ENCODE assay signal across 12 mouse cellular contexts in genomic region chr1:182363683-182364404, GRCm38 (mm10). TPM values are rescaled to one million over a fixed set of nuclear protein-coding genes. Genes with fewer than 3 reads are reported as not detected.
DNase-seq lines count a peak whose midpoint lies in the region; ATAC-seq and TF ChIP-seq lines count a peak whose summit lies in the region.
"Had no signal": no experiment of that assay in that cellular context is flagged by ENCODE, and none has a peak within 500 bp of the region (broad histone marks: within the 10 kb centered on the region; RNA-seq: fewer than 3 reads in every experiment).

No protein-coding gene starts in this region.

- DNase-seq in kidney, postnatal 0 days (ENCODE audit: low spot score) = peak; percentile 79
- no peak for DNase-seq in kidney, postnatal 10 days
- DNase-seq in ES-CJ7 (ENCODE audit: low read depth, low spot score) = peak; percentile 19
- DNase-seq in cerebellum, postnatal 14 days = no peak
- no peak for DNase-seq in ovary, postnatal 14 days (ENCODE audit: low spot score)
- DNase-seq in gastrocnemius, postnatal 36 days = no peak
- DNase-seq: cerebellum, adult 11 months had no signal

- no peak for ATAC-seq in kidney, postnatal 0 days (replicated peaks; ENCODE audit: low FRiP score, low read depth)
- ATAC-seq in common myeloid progenitor, adult 5-6 weeks (replicated peaks; ENCODE audit: low read depth, poor library complexity, severe bottlenecking) = peak; percentile 70
- ATAC-seq in monocyte, adult 5-6 weeks (replicated peaks; ENCODE audit: insufficient number of reproducible peaks, low FRiP score, low TSS enrichment, poor library complexity, severe bottlenecking) = peak; percentile 63
- ATAC-seq: intestine, embryonic 16.5 days had no signal

- intact Hi-C loops in gastrocnemius, postnatal 36 days (cut with DNase I) = no loop called here

- no peak overlapping the region for H3K9ac ChIP-seq in kidney, postnatal 0 days (ENCODE audit: low read depth, low read length)
- H3K9ac ChIP-seq: lung, embryonic 15.5 days had no signal

- H3K27me3 ChIP-seq in kidney, postnatal 0 days (ENCODE audit: insufficient read depth, low read length) = no peaks in the 10 kb centered on the region
- H3K27me3 ChIP-seq: lung, embryonic 15.5 days had no signal

- WGBS in kidney, postnatal 0 days = 28% methylated on average over 12 of the region's 12 CpGs

- H3K4me3 ChIP-seq in kidney, postnatal 0 days (replicated peaks; ENCODE audit: low read depth, low read length) = no peak overlapping the region
- H3K4me3 ChIP-seq: embryonic facial prominence, embryonic 10.5 days; lung, embryonic 15.5 days had no signal

- no peak overlapping the region for H3K4me2 ChIP-seq in kidney, postnatal 0 days (ENCODE audit: low read length)
- H3K4me2 ChIP-seq: lung, embryonic 15.5 days had no signal

- no peaks in the 10 kb centered on the region; the same call in 1 of the 2 replicates for H3K4me1 ChIP-seq in kidney, postnatal 0 days (replicated peaks; ENCODE audit: insufficient read depth, low read length)
- H3K4me1 ChIP-seq: lung, embryonic 15.5 days had no signal

- no peaks in the 10 kb centered on the region for H3K9me3 ChIP-seq in kidney, postnatal 0 days (replicated peaks; ENCODE audit: low read length)
- H3K9me3 ChIP-seq: embryonic facial prominence, embryonic 10.5 days; lung, embryonic 15.5 days had no signal

- TF ChIP-seq CTCF in kidney, postnatal 0 days (IDR thresholded peaks at IDR 0.05; ENCODE audit: low read depth) = no peak

- H3K27ac ChIP-seq in kidney, postnatal 0 days = no peak overlapping the region
- H3K27ac ChIP-seq: embryonic facial prominence, embryonic 10.5 days; lung, embryonic 15.5 days had no signal

- H3K36me3 ChIP-seq in kidney, postnatal 0 days (ENCODE audit: insufficient read depth, low read length) = no peaks in the 10 kb centered on the region
- H3K36me3 ChIP-seq: embryonic facial prominence, embryonic 10.5 days; lung, embryonic 15.5 days had no signal

RNA-seq across cellular contexts. Expression of gene Fbxo28, which starts 22.4 kb away (rescaled TPM):
- polyA plus RNA-seq in kidney, postnatal 0 days (2015; fragmentation: Nextera tagmentation; extraction: Ambion mirVana) = 17.1 and 17.8 TPM in 2 replicates
- 16.3 and 17.8 TPM in 2 replicates for total RNA-seq in common myeloid progenitor, adult 5-6 weeks (2017)
- 35.3 to 43.4 TPM (median 37.8 TPM) in 3 replicates for total RNA-seq in monocyte, adult 5-6 weeks (2017)
- total RNA-seq in gastrocnemius, postnatal 36 days (2021) = 10 to 100 TPM; 17.3 to 17.5 TPM

RNA-seq across cellular contexts. Expression of gene Trp53bp2, which starts 45.1 kb away (rescaled TPM):
- 26.1 and 26.7 TPM in 2 replicates for polyA plus RNA-seq in kidney, postnatal 0 days (2015; fragmentation: Nextera tagmentation; extraction: Ambion mirVana)
- 8.6 and 9.6 TPM in 2 replicates for total RNA-seq in common myeloid progenitor, adult 5-6 weeks (2017)
- 14.7 to 27.1 TPM (median 23.8 TPM) in 3 replicates for total RNA-seq in monocyte, adult 5-6 weeks (2017)
- total RNA-seq in gastrocnemius, postnatal 36 days (2021) = 10 to 100 TPM in 1 of 2 experiments, 1 to 10 TPM in 1; 7.5 to 10.5 TPM

Comparison
In these comparisons a context has a peak if more than half of its experiments do, and no peak if none do; other contexts are left out.
1. DNase-seq: peak in kidney, postnatal 0 days (single experiment) and ES-CJ7 (single experiment); none in kidney, postnatal 10 days (single experiment), cerebellum, postnatal 14 days (0 of 2), ovary, postnatal 14 days (single experiment) and gastrocnemius, postnatal 36 days (0 of 2).